Mouse (Mus musculus): ENCODE data around the gene Nfix. TPM values are rescaled to one million over a fixed set of nuclear protein-coding genes. Genes with fewer than 3 reads are reported as not detected.

The Nfix gene
- total and polyA plus RNA-seq, 2 experiments from 2014 or later, result 53.7 to 62.5 TPM

DNA sequence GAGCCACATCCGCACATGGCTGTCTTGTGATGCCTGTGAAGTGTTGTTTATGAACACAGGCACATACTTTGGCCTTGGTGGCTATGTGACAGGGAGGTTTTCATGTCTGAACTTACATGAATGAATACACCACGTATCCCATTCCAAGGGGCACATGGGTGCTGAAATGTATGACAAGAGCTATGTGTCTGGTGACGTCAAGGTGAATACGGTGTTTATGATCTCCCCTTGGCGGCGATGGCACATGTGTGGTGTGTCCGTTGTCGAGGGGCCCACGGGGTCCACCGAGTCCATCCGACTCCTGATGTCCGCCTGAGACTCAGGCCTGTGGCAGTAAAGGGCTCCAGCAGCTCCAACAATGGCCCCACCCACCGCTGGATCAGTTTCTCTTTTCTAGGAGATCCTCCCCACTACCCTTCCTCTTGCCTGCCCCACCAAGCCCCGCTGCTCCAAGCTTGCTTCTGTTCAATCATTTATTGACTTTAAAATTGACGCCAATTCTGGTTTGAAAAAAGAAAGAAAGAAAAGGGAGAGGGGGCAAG lies 2.8 kb downstream of the Nfix start:
- Histone ChIP-seq H3K4me2 (ENCODE audit: low read depth, low read length, poor library complexity, severe bottlenecking) (no peak overlapping the region), H3K9ac (replicated peaks; ENCODE audit: low read length, poor library complexity, severe bottlenecking) (no peak overlapping the region), H3K4me1 (ENCODE audit: insufficient read depth, low read length) (no peaks in the 10 kb centered on the region), H3K9me3 (ENCODE audit: low read length) (no peaks in the 10 kb centered on the region), H3K27me3 (ENCODE audit: insufficient read depth, low read length) (peaks cover 38% of the 10 kb centered on the region), H3K27ac (ENCODE audit: low read depth, low read length) (no peak overlapping the region), H3K36me3 (ENCODE audit: insufficient read depth, low read length) (no peaks in the 10 kb centered on the region), H3K4me3 (ENCODE audit: low read depth, low read length) (no peak overlapping the region)
- DNase-seq (ENCODE audit: low spot score) (no peak), ATAC-seq (ENCODE audit: low FRiP score) (no peak)
- 73% methylated on average over 15 of the region's 15 CpGs for WGBS
- no peak for TF ChIP-seq CTCF (IDR thresholded peaks at IDR 0.05)

DNA sequence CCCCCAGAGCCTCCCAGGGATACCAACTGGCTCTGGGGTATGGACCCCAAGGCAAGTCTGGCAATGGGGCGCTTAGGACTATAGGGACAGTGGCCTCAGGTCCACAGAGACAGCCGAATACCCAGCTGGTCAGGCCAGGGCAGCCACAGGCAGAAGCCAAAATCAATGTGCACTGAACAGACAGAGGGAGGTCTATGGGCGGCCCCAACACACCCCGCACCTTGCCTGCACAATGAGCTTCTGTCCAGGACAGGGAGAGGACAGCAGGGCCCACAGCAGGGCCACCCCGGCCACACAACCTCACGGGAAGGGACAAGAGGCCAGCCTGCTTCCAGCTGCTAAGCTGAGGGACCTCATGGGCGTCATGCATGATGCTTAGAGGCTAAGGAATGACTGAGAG lies 5.7 kb downstream of the Nfix start:
- H3K4me2 ChIP-seq (ENCODE audit: low read depth, low read length, poor library complexity, severe bottlenecking), result no peak overlapping the region
- H3K9me3 ChIP-seq (ENCODE audit: low read length), result no peaks in the 10 kb centered on the region
- peak overlapping the region; percentile 69 for H3K27ac ChIP-seq (ENCODE audit: low read depth, low read length)
- WGBS, result 48% methylated on average over 7 of the region's 7 CpGs
- TF ChIP-seq CTCF (IDR thresholded peaks at IDR 0.05), result no peak
- H3K9ac ChIP-seq (replicated peaks; ENCODE audit: low read length, poor library complexity, severe bottlenecking), result no peak overlapping the region
- ATAC-seq (ENCODE audit: low FRiP score) (peak; percentile 44; the same call in 1 of the 2 replicates), DNase-seq (ENCODE audit: low spot score) (peak; percentile 57)
- H3K4me1 ChIP-seq (ENCODE audit: insufficient read depth, low read length), result 0 out of 2 replicates have a peak, but pooled peaks cover 4% of the 10 kb centered on the region
- H3K36me3 ChIP-seq (ENCODE audit: insufficient read depth, low read length), result no peaks in the 10 kb centered on the region
- H3K4me3 ChIP-seq (ENCODE audit: low read depth, low read length), result no peak overlapping the region
- peaks cover 36% of the 10 kb centered on the region for H3K27me3 ChIP-seq (ENCODE audit: insufficient read depth, low read length)

DNA sequence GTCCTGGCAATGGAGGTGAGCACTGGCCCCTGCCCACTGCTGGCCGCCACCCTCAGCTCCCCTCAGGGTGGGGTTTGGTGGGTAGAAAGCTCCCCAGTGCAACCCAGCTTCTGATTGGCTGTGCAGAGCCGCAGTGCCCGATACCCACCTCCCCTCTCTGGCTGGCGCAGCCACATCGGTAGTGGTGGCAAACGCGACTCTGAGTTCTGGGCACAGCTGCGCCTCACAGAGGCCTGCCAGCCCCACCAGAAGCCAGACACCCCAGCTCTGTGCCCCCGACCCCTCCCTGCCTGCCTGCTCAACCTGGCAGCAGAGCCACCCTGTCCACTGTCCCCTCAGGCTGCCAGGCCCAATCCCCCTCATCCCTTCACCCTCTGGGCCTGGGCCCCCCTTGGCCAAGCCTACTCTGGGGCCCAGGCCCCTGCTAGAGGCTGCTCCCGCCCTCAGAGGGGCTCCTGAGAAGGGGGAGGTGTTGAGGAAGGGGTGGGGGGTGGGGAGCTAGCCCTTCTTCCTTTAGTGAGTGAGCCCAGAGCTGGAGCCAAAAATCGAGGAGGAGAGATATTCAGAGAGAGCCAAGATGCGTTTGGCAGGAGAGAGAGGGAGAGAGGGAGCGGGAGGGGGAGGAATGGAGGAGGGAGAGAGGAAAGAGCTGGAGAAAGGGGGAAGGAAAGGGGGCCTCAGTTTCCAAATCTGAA lies 6.2 kb downstream of the Nfix start:
- DNase-seq (ENCODE audit: low spot score) (peak; percentile 94), ATAC-seq (ENCODE audit: low FRiP score) (peak; percentile 85)
- Histone ChIP-seq H3K27ac (ENCODE audit: low read depth, low read length) (peak overlapping the region; percentile 69), H3K27me3 (ENCODE audit: insufficient read depth, low read length) (peaks cover 36% of the 10 kb centered on the region), H3K4me2 (ENCODE audit: low read depth, low read length, poor library complexity, severe bottlenecking) (peak overlapping the region; percentile 16; the same call in 1 of the 2 replicates), H3K36me3 (ENCODE audit: insufficient read depth, low read length) (no peaks in the 10 kb centered on the region), H3K9ac (replicated peaks; ENCODE audit: low read length, poor library complexity, severe bottlenecking) (no peak overlapping the region), H3K9me3 (ENCODE audit: low read length) (no peaks in the 10 kb centered on the region), H3K4me3 (ENCODE audit: low read depth, low read length) (no peak overlapping the region), H3K4me1 (ENCODE audit: insufficient read depth, low read length) (0 out of 2 replicates have a peak, but pooled peaks cover 10% of the 10 kb centered on the region)
- 51% methylated on average over 12 of the region's 13 CpGs for WGBS
- no peak for TF ChIP-seq CTCF (IDR thresholded peaks at IDR 0.05)

DNA sequence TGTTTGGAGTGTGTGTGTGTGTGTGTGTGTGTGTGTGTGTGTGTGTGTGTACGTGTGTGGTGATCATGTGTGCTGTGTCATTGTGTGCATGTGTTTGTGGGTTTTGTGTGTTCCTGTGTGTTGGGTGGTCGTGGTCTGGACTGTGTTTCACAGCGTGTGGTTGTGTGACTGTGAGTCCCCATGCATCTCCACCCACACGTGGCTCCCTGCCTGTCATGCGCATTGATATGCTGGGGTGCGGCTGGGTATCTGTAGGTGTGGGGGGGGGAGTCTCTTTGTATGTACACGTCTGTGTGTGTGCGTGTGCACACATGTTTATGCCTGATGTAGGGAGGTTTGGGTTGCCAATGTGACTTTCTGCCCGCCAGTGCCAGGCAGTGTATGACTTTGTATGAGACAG lies 7.0 kb downstream of the Nfix start:
- ATAC-seq (ENCODE audit: low FRiP score), result no peak

DNA sequence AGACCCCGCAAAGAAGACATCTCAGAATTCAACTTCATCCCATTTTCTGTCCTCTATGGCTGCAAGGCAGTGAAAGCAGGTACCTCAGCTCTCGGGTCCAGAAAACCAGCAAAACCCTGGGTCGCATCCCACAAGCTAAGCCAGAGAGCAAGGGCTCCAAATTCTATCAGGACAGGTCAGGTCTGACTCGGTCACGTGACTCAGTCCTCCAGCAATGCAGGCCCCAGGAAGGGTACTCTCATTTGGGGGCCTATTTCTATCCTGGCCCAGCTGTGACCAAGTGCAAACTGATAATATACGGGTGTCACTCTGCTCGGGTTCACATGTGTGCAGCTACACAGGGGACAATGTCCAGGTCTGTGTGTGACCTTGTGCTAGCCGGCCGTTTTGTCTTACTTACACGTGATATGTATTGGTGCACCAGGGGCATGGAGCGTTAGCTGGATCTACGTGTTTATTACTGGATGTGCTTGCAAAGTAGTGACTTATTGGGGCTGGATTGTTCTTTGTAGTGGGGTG lies 7.7 kb downstream of the Nfix start:
- Histone ChIP-seq H3K9me3 (ENCODE audit: low read length) (no peaks in the 10 kb centered on the region), H3K27ac (ENCODE audit: low read depth, low read length) (no peak overlapping the region), H3K4me3 (ENCODE audit: low read depth, low read length) (no peak overlapping the region), H3K4me2 (ENCODE audit: low read depth, low read length, poor library complexity, severe bottlenecking) (no peak overlapping the region), H3K36me3 (ENCODE audit: insufficient read depth, low read length) (no peaks in the 10 kb centered on the region), H3K4me1 (ENCODE audit: insufficient read depth, low read length) (0 out of 2 replicates have a peak, but pooled peaks cover 10% of the 10 kb centered on the region), H3K9ac (replicated peaks; ENCODE audit: low read length, poor library complexity, severe bottlenecking) (no peak overlapping the region), H3K27me3 (ENCODE audit: insufficient read depth, low read length) (peaks cover 39% of the 10 kb centered on the region)
- WGBS, result 76% methylated on average over 12 of the region's 12 CpGs
- no peak for TF ChIP-seq CTCF (IDR thresholded peaks at IDR 0.05)
- DNase-seq (ENCODE audit: low spot score) (no peak), ATAC-seq (ENCODE audit: low FRiP score) (no peak)

More for the DNA sequence above, 7.0 kb downstream of the Nfix start:
- WGBS, result 80% methylated on average over 9 of the region's 9 CpGs
- H3K4me3 ChIP-seq (ENCODE audit: low read depth, low read length), result no peak overlapping the region
- no peak overlapping the region for H3K4me2 ChIP-seq (ENCODE audit: low read depth, low read length, poor library complexity, severe bottlenecking)
- peaks cover 35% of the 10 kb centered on the region for H3K27me3 ChIP-seq (ENCODE audit: insufficient read depth, low read length)
- no peaks in the 10 kb centered on the region for H3K36me3 ChIP-seq (ENCODE audit: insufficient read depth, low read length)
- no peak for DNase-seq (ENCODE audit: low spot score)
- TF ChIP-seq CTCF (IDR thresholded peaks at IDR 0.05), result no peak
- H3K4me1 ChIP-seq (ENCODE audit: insufficient read depth, low read length), result 0 out of 2 replicates have a peak, but pooled peaks cover 10% of the 10 kb centered on the region
- peak overlapping the region; percentile 60; the same call in 1 of the 2 replicates for H3K27ac ChIP-seq (ENCODE audit: low read depth, low read length)
- H3K9me3 ChIP-seq (ENCODE audit: low read length), result no peaks in the 10 kb centered on the region
- no peak overlapping the region for H3K9ac ChIP-seq (replicated peaks; ENCODE audit: low read length, poor library complexity, severe bottlenecking)

DNA sequence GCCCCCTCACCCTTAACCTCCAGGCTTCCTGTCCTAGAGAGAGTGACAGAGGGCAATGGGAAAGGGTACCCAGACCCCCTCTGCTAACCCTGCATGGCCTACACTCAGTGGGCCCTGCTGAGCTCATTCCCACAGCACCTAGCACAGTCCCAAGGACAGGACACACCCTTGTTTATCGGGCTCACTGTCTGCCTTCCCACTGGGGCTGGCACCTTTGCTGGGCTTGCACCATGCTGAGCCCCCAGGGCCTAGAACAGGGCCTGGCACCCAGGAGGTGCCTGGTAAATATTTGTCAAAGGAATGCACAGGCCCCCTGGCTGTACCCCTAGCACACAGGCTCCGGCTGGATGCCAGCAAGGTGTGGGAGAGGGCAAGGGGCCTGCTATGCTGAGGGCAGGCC lies 9.6 kb downstream of the Nfix start:
- no peaks in the 10 kb centered on the region for H3K9me3 ChIP-seq (ENCODE audit: low read length)
- no peaks in the 10 kb centered on the region for H3K36me3 ChIP-seq (ENCODE audit: insufficient read depth, low read length)
- 0 out of 2 replicates have a peak, but pooled peaks cover 10% of the 10 kb centered on the region for H3K4me1 ChIP-seq (ENCODE audit: insufficient read depth, low read length)
- H3K9ac ChIP-seq (replicated peaks; ENCODE audit: low read length, poor library complexity, severe bottlenecking), result no peak overlapping the region
- WGBS, result 77% methylated on average over 2 of the region's 2 CpGs
- ATAC-seq (ENCODE audit: low FRiP score), result no peak
- no peak overlapping the region for H3K27ac ChIP-seq (ENCODE audit: low read depth, low read length)
- no peak for DNase-seq (ENCODE audit: low spot score)
- TF ChIP-seq CTCF (IDR thresholded peaks at IDR 0.05), result no peak
- no peak overlapping the region for H3K4me2 ChIP-seq (ENCODE audit: low read depth, low read length, poor library complexity, severe bottlenecking)
- H3K4me3 ChIP-seq (ENCODE audit: low read depth, low read length), result no peak overlapping the region
- peaks cover 58% of the 10 kb centered on the region for H3K27me3 ChIP-seq (ENCODE audit: insufficient read depth, low read length)
